Mouse (Mus musculus) kidney, adult 11 months (tissue): Measurements from ENCODE around the gene Parl.

ENCODE experiments used
- DNase-seq: peaks from one replicate; pipeline ENCODE4 v3.0.0; 2022

Gene Parl

GRCm38 (mm10) chr16:20234406-20234805 is 67.8 kb downstream of the Parl start:
- no peak for DNase-seq
